In the genomic region with DNA sequence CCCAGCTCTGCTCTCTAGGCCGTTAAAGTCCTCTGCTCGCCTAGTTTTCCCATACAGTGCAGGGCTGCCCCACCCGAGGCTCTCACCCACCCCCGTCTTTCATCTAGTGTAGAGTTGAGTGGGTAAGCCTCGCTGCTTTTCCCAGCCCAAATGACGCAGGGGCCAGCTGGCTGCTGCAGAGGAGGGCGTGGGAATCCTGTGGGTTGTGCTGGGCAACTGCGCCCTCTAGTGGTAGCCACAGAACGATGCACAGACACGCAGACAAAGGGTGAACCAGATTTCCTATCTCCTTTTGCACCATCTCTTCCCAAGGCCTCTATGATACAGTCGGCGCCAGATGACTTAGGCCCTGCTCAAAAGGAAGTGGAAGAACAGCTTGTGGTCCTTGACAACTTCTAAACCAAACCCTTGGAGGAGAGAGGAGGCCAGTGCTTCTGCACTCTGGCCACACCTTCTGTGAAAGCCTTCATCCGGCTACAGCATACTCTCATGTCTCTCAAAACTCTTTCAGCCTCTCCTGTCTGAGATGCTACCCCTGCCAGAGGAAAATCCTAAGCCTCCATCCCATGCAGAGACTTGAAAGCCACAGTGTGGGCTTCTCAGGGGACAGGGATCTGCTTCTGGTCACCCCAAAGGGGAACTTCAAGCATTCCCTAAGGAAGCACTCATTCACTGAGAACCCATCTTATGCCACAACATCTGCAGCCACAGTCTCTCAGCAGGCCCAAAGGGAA, we compare ENCODE assay signal across 8 mouse cellular contexts. TPM values are rescaled to one million over a fixed set of nuclear protein-coding genes. Genes with fewer than 3 reads are reported as not detected.
DNase-seq lines count a peak whose midpoint lies in the region; ATAC-seq and TF ChIP-seq lines count a peak whose summit lies in the region.

No protein-coding gene starts in this region.

- no peak for TF ChIP-seq POLR2A in lung, adult 2 months (IDR thresholded peaks at IDR 0.05; ENCODE audit: borderline replicate concordance, extremely low read depth, low read depth, low read length)
- no peak for TF ChIP-seq POLR2A in thymus, adult 2 months (IDR thresholded peaks at IDR 0.05; ENCODE audit: control insufficient read depth, extremely low read depth, insufficient read depth, low read length, poor library complexity)

- WGBS in forebrain, embryonic 16.5 days, result 8% methylated on average over 13 of the region's 13 CpGs
- 7% methylated on average over 13 of the region's 13 CpGs for WGBS in lung, adult 2 months
- 11% methylated on average over 13 of the region's 13 CpGs for WGBS in thymus, adult 2 months

- in situ Hi-C loops in ES-E14 (cut with MboI; ENCODE audit: low sequenced_read_pairs in 2 of 2, unreplicated experiment in 2 of 2), result loop anchor here in 1 of 2 experiments (5.0 kb wide), 1 partner anchor 123 kb away; no protein-coding TSS in a partner anchor

- ATAC-seq in forebrain, embryonic 16.5 days, result peak; percentile 91
- peak; percentile 65 for ATAC-seq in neutrophil, adult 5-6 weeks (ENCODE audit: extremely low read depth, insufficient number of reproducible peaks, low FRiP score, poor library complexity, severe bottlenecking)

- H3K4me2 ChIP-seq in forebrain, embryonic 16.5 days (ENCODE audit: low read length), result peak overlapping the region; percentile 46

- no peaks in the 10 kb centered on the region for H3K9me3 ChIP-seq in ES-E14 (ENCODE audit: control insufficient read depth, insufficient read depth, low read depth, low read length)
- H3K9me3 ChIP-seq in forebrain, embryonic 16.5 days (ENCODE audit: control insufficient read depth, low read length), result no peaks in the 10 kb centered on the region

- no peak overlapping the region for H3K9ac ChIP-seq in ES-E14 (ENCODE audit: insufficient read depth, low read depth, low read length, poor library complexity, severe bottlenecking)
- peak overlapping the region; percentile 27 for H3K9ac ChIP-seq in forebrain, embryonic 16.5 days (replicated peaks; ENCODE audit: low read depth, low read length)

- peak; percentile 94 for TF ChIP-seq CTCF in layer of hippocampus, adult 2 months (conservative IDR thresholded peaks at IDR 0.05)
- TF ChIP-seq CTCF in lung, adult 2 months (IDR thresholded peaks at IDR 0.05; ENCODE audit: insufficient read depth, low read length), result peak; percentile 98
- peak; percentile 95 for TF ChIP-seq CTCF in thymus, adult 2 months (IDR thresholded peaks at IDR 0.05; ENCODE audit: borderline replicate concordance, control insufficient read depth, extremely low read depth, insufficient read depth, low read length, poor library complexity)

- intact Hi-C loops in heart, postnatal 36 days (cut with DNase I), result loop anchor here (1.0 kb wide), 3 partner anchors 29 to 210 kb away; no protein-coding TSS in a partner anchor

- no peak for DNase-seq in ES-E14 (ENCODE audit: low read depth, low spot score)
- peak; percentile 66 for DNase-seq in cerebellum, adult 11-12 months
- peak; percentile 86 to 90 for DNase-seq in heart, postnatal 36 days
- DNase-seq in layer of hippocampus, adult 2 months (ENCODE audit: low spot score in 2 of 2), result peak; percentile 91 to 93
- DNase-seq in lung, adult 2 months, result peak; percentile 81
- DNase-seq in thymus, adult 2 months, result peak; percentile 70

- no peaks in the 10 kb centered on the region for H3K36me3 ChIP-seq in ES-E14 (ENCODE audit: control insufficient read depth, insufficient read depth, low read length, poor library complexity, severe bottlenecking)
- H3K36me3 ChIP-seq in forebrain, embryonic 16.5 days (ENCODE audit: control insufficient read depth, insufficient read depth), result no peaks in the 10 kb centered on the region
- no peaks in the 10 kb centered on the region for H3K36me3 ChIP-seq in thymus, adult 2 months (ENCODE audit: control insufficient read depth, insufficient read depth, low read length)

- H3K4me3 ChIP-seq in ES-E14 (ENCODE audit: insufficient read depth in 1 of 2, low read depth in 1 of 2, low read length in 2 of 2, poor library complexity in 1 of 2, severe bottlenecking in 1 of 2), result no peak overlapping the region
- H3K4me3 ChIP-seq in forebrain, embryonic 16.5 days (replicated peaks; ENCODE audit: low read length), result peak overlapping the region; percentile 14; the same call in 1 of the 2 replicates
- H3K4me3 ChIP-seq in layer of hippocampus, adult 2 months, result peak overlapping the region; percentile 34; the same call in 1 of the 2 replicates
- no peak overlapping the region for H3K4me3 ChIP-seq in lung, adult 2 months (replicated peaks; ENCODE audit: extremely low read depth, low read depth, low read length)
- H3K4me3 ChIP-seq in thymus, adult 2 months (ENCODE audit: control insufficient read depth, insufficient read depth, low read length), result no peak overlapping the region

- no peak overlapping the region for H3K27ac ChIP-seq in ES-E14 (ENCODE audit: insufficient read depth, low read depth, low read length, poor library complexity, severe bottlenecking)
- H3K27ac ChIP-seq in forebrain, embryonic 16.5 days (ENCODE audit: low read length), result peak overlapping the region; percentile 56; the same call in 1 of the 2 replicates
- peak overlapping the region; percentile 24 for H3K27ac ChIP-seq in layer of hippocampus, adult 2 months
- H3K27ac ChIP-seq in thymus, adult 2 months (ENCODE audit: control insufficient read depth, insufficient read depth, low read length), result no peak overlapping the region

- H3K27me3 ChIP-seq in forebrain, embryonic 16.5 days (replicated peaks; ENCODE audit: control insufficient read depth, insufficient read depth, low read length), result no peaks in the 10 kb centered on the region
- no peaks in the 10 kb centered on the region for H3K27me3 ChIP-seq in thymus, adult 2 months (ENCODE audit: control insufficient read depth, insufficient read depth, low read length)

- peaks cover 0 to 11% of the 10 kb centered on the region in 2 experiments; a peak in 3 of 4 replicates for H3K4me1 ChIP-seq in ES-E14 (ENCODE audit: control insufficient read depth in 2 of 2, insufficient read depth in 2 of 2, low read length in 2 of 2, poor library complexity in 1 of 2)
- H3K4me1 ChIP-seq in forebrain, embryonic 16.5 days (replicated peaks; ENCODE audit: control insufficient read depth, insufficient read depth, low read length), result peaks cover 14% of the 10 kb centered on the region
- peaks cover 12% of the 10 kb centered on the region for H3K4me1 ChIP-seq in lung, adult 2 months (ENCODE audit: control insufficient read depth, insufficient read depth, low read length)
- H3K4me1 ChIP-seq in thymus, adult 2 months (replicated peaks; ENCODE audit: control insufficient read depth, insufficient read depth, low read length), result peaks cover 10% of the 10 kb centered on the region

TF ChIP-seq in ES-E14, 5 proteins besides CTCF, POLR2A, EP300 and RAD21:
- TF ChIP-seq ZC3H11A (IDR thresholded peaks at IDR 0.05; ENCODE audit: borderline replicate concordance, low read depth, low read length) (peak; percentile 83), HCFC1 (IDR thresholded peaks at IDR 0.05; ENCODE audit: borderline replicate concordance, insufficient read depth, low read length) (0 out of 2 replicates have a peak, but pooled peaks have one; percentile 21), MAFK (IDR thresholded peaks at IDR 0.05; ENCODE audit: insufficient read depth, low read depth, low read length) (no peak)
TF ChIP-seq in ES-E14: peak in this region for 2.

RNA-seq across cellular contexts. Expression of a gene that starts 49.3 kb away (rescaled TPM):
- total RNA-seq in ES-E14 (2012; rRNA removed), result 91.6 and 131 TPM in 2 replicates
- 14.5 and 17.6 TPM in 2 replicates for polyA plus RNA-seq in forebrain, embryonic 16.5 days (2015; fragmentation: Nextera tagmentation; extraction: Ambion mirVana)
- 10 to 100 TPM; 46.5 to 52.8 TPM for total RNA-seq in heart, postnatal 36 days (2021)
- total RNA-seq in layer of hippocampus, adult 2 months (2021), result 100 to 1,000 TPM; 220 to 231 TPM
- polyA plus RNA-seq in lung, adult 2 months (2012; rRNA removed), result 556 and 717 TPM in 2 replicates
- total RNA-seq in neutrophil, adult 5-6 weeks (2017), result 27.5 and 32.7 TPM in 2 replicates
- polyA plus RNA-seq in thymus, adult 2 months (2012; rRNA removed), result 333 and 390 TPM in 2 replicates

Comparison
In these comparisons a context has a peak if more than half of its experiments do, and no peak if none do; other contexts are left out.
1. H3K27ac ChIP-seq: peak in forebrain, embryonic 16.5 days (single experiment) and layer of hippocampus, adult 2 months (single experiment); none in ES-E14 (single experiment) and thymus, adult 2 months (single experiment).
2. H3K4me3 ChIP-seq: peak in forebrain, embryonic 16.5 days (single experiment) and layer of hippocampus, adult 2 months (single experiment); none in ES-E14 (0 of 2), lung, adult 2 months (single experiment) and thymus, adult 2 months (single experiment).
3. Peak in every context shown above with its lines, with median percentiles within 50 percentile points of each other: CTCF ChIP-seq.